Mouse (Mus musculus) splenic B cell, adult 2 months (primary cell): ENCODE results near the gene Hmg20a.

ENCODE experiments used
- DNase-seq: peaks from one replicate; pipeline ENCODE4 v3.0.0-alpha.2; 2011; ENCODE audit warnings: low read depth, low spot score
- H3K27me3 ChIP-seq: 2 replicates; pipeline ENCODE4 v1.6.1; 2012; ENCODE audit warnings: mild to moderate bottlenecking, low read length, moderate library complexity, mixed read lengths; ENCODE audit not compliant: control insufficient read depth, poor library complexity, insufficient read depth, severe bottlenecking
- H3K36me3 ChIP-seq: 2 replicates; pipeline ENCODE4 v1.6.1; 2012; ENCODE audit warnings: mild to moderate bottlenecking, low read length, moderate library complexity, mixed read lengths; ENCODE audit not compliant: control insufficient read depth, poor library complexity, insufficient read depth, severe bottlenecking

Gene Hmg20a

GRCm38 (mm10) chr9:56417948-56418737, at the start of gene Hmg20a, which contains the start of gene Peak1:
Gene Hmg20a, plus strand, starts transcription at chr9:56418609.
Gene Peak1, minus strand, starts transcription at chr9:56418067.
- Histone ChIP-seq H3K36me3 (no peaks in the 10 kb centered on the region), H3K27me3 (no peaks in the 10 kb centered on the region)
- peak; percentile 100 for DNase-seq

GRCm38 (mm10) chr9:56368814-56369213, 49.6 kb upstream of the Hmg20a start:
- no peak for DNase-seq
- no peaks in the 10 kb centered on the region for H3K36me3 ChIP-seq
- H3K27me3 ChIP-seq, result no peaks in the 10 kb centered on the region

- no peak for DNase-seq
- Histone ChIP-seq H3K36me3 (no peaks in the 10 kb centered on the region), H3K27me3 (no peaks in the 10 kb centered on the region)
These were observed 47.7 kb upstream of the Hmg20a start for GRCm38 (mm10) chr9:56370710-56371109.

GRCm38 (mm10) chr9:56374401-56374800, 44.0 kb upstream of the Hmg20a start:
- no peak for DNase-seq
- H3K36me3 ChIP-seq, result no peaks in the 10 kb centered on the region
- no peaks in the 10 kb centered on the region for H3K27me3 ChIP-seq

- Histone ChIP-seq H3K27me3 (no peaks in the 10 kb centered on the region), H3K36me3 (no peaks in the 10 kb centered on the region)
- DNase-seq, result no peak
These were observed 35.6 kb upstream of the Hmg20a start for GRCm38 (mm10) chr9:56382786-56383185.

GRCm38 (mm10) chr9:56392857-56393256, 25.6 kb upstream of the Hmg20a start:
- Histone ChIP-seq H3K27me3 (no peaks in the 10 kb centered on the region), H3K36me3 (no peaks in the 10 kb centered on the region)
- DNase-seq, result no peak

- Histone ChIP-seq H3K27me3 (no peaks in the 10 kb centered on the region), H3K36me3 (no peaks in the 10 kb centered on the region)
- DNase-seq, result no peak
These were observed 22.1 kb upstream of the Hmg20a start for GRCm38 (mm10) chr9:56396306-56396705.

GRCm38 (mm10) chr9:56404619-56405018, 13.8 kb upstream of the Hmg20a start:
- no peak for DNase-seq
- Histone ChIP-seq H3K36me3 (no peaks in the 10 kb centered on the region), H3K27me3 (no peaks in the 10 kb centered on the region)

- no peak for DNase-seq
- Histone ChIP-seq H3K36me3 (no peaks in the 10 kb centered on the region), H3K27me3 (no peaks in the 10 kb centered on the region)
These were observed 8.5 kb upstream of the Hmg20a start for GRCm38 (mm10) chr9:56409928-56410327.

GRCm38 (mm10) chr9:56412716-56413115, 5.7 kb upstream of the Hmg20a start:
- Histone ChIP-seq H3K27me3 (no peaks in the 10 kb centered on the region), H3K36me3 (no peaks in the 10 kb centered on the region)

GRCm38 (mm10) chr9:56414322-56414721, 4.1 kb upstream of the Hmg20a start:
- no peaks in the 10 kb centered on the region for H3K27me3 ChIP-seq
- H3K36me3 ChIP-seq, result no peaks in the 10 kb centered on the region
- DNase-seq, result peak; percentile 27

More at GRCm38 (mm10) chr9:56412716-56413115, 5.7 kb upstream of the Hmg20a start:
- DNase-seq, result no peak

- no peaks in the 10 kb centered on the region for H3K27me3 ChIP-seq
- H3K36me3 ChIP-seq, result no peaks in the 10 kb centered on the region
- no peak for DNase-seq
These were observed 3.0 kb upstream of the Hmg20a start for GRCm38 (mm10) chr9:56415393-56415792.

- no peaks in the 10 kb centered on the region for H3K36me3 ChIP-seq
- no peaks in the 10 kb centered on the region for H3K27me3 ChIP-seq
- DNase-seq, result no peak
These were observed 2.3 kb upstream of the Hmg20a start for GRCm38 (mm10) chr9:56415935-56416607.

- peak; percentile 84 for DNase-seq
- Histone ChIP-seq H3K36me3 (no peaks in the 10 kb centered on the region), H3K27me3 (no peaks in the 10 kb centered on the region)
These were observed 928 bp upstream of the Hmg20a start for GRCm38 (mm10) chr9:56417415-56417947.

GRCm38 (mm10) chr9:56418738-56419239, 380 bp downstream of the Hmg20a start:
- Histone ChIP-seq H3K36me3 (no peaks in the 10 kb centered on the region), H3K27me3 (no peaks in the 10 kb centered on the region)
- peak; percentile 95 for DNase-seq
